In the genomic region with DNA sequence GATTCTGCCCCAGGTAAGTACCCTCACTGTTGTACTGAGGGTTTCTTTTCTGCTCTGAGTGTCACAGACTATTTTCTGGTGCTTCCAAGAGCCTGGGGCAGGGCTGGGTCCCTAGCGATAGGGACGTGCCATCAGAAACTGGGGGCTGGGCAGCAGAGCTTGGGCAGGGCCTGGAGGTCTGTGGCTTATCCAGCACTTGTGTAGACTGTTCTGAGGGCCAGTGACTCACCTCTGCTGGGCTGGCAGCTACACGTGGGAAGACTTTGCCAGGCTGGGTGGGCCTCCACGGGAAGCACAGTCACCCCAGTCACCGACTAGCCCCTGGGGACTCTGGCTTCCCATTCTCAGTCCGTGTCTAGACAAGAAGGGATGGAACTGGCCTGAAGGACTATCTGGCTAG, we compare ENCODE assay signal across 8 mouse cellular contexts. TPM values are rescaled to one million over a fixed set of nuclear protein-coding genes. Genes with fewer than 3 reads are reported as not detected.
DNase-seq lines count a peak whose midpoint lies in the region; ATAC-seq and TF ChIP-seq lines count a peak whose summit lies in the region.

No protein-coding gene starts in this region.

- peak overlapping the region; percentile 97 for H3K27ac ChIP-seq in heart, embryonic 14.5 days (replicated peaks in 1 of 2; ENCODE audit: control insufficient read depth in 1 of 2, insufficient read depth in 1 of 2, low read depth in 2 of 2, low read length in 2 of 2)
- no peak overlapping the region for H3K27ac ChIP-seq in liver, embryonic 14.5 days

- no peak for TF ChIP-seq CTCF in liver, embryonic 14.5 days (IDR thresholded peaks at IDR 0.05; ENCODE audit: low read depth)

- WGBS in heart, embryonic 14.5 days = 17% methylated on average over 6 of the region's 6 CpGs
- 41% methylated on average over 6 of the region's 6 CpGs for WGBS in liver, embryonic 14.5 days (ENCODE audit: insufficient replicate concordance)

- H3K36me3 ChIP-seq in heart, embryonic 14.5 days (ENCODE audit: control insufficient read depth, insufficient read depth, low read length) = peaks cover 16% of the 10 kb centered on the region
- peaks cover 12% of the 10 kb centered on the region for H3K36me3 ChIP-seq in liver, embryonic 14.5 days (replicated peaks; ENCODE audit: control insufficient read depth, insufficient read depth, low read depth)

- H3K4me2 ChIP-seq in heart, embryonic 14.5 days (ENCODE audit: low read length) = peak overlapping the region; percentile 87
- H3K4me2 ChIP-seq in liver, embryonic 14.5 days (ENCODE audit: low read depth) = peak overlapping the region; percentile 87

- no peak for TF ChIP-seq EP300 in liver, embryonic 14.5 days (IDR thresholded peaks at IDR 0.05; ENCODE audit: low read depth)

- intact Hi-C loops in heart, postnatal 25 days (cut with DNase I) = no loop called here

- peak; percentile 19; the same call in 1 of the 2 replicates for ATAC-seq in heart, embryonic 14.5 days (ENCODE audit: insufficient number of reproducible peaks, insufficient read depth, low FRiP score, low read depth)
- ATAC-seq in liver, embryonic 14.5 days (ENCODE audit: insufficient read depth) = no peak

- H3K27me3 ChIP-seq in heart, embryonic 14.5 days (ENCODE audit: control insufficient read depth, insufficient read depth, low read length) = no peaks in the 10 kb centered on the region
- H3K27me3 ChIP-seq in liver, embryonic 14.5 days (ENCODE audit: control insufficient read depth, insufficient read depth, low read length) = no peaks in the 10 kb centered on the region; the same call in 1 of the 2 replicates

- H3K4me1 ChIP-seq in heart, embryonic 14.5 days (ENCODE audit: control insufficient read depth in 2 of 2, insufficient read depth in 2 of 2, low read length in 2 of 2) = peaks cover 49 to 87% of the 10 kb centered on the region in 2 experiments
- peaks cover 16 to 39% of the 10 kb centered on the region in 2 experiments for H3K4me1 ChIP-seq in liver, embryonic 14.5 days (replicated peaks; ENCODE audit: control insufficient read depth in 2 of 2, insufficient read depth in 2 of 2, low read length in 1 of 2)

- peak; percentile 64 to 68 for DNase-seq in heart, adult 18-20 months
- DNase-seq in heart, postnatal 25 days (ENCODE audit: low spot score) = no peak
- DNase-seq in c-Kit-positive CD71-positive TER-119-positive erythroid progenitor cells, embryonic 14.5 days (ENCODE audit: low spot score) = peak; percentile 82
- DNase-seq in liver, embryonic 14.5 days (ENCODE audit: low read depth in 3 of 3, low spot score in 3 of 3) = no peak
- peak; percentile 42 to 63 for DNase-seq in spleen, postnatal 36 days (ENCODE audit: low spot score in 2 of 2)
- no peak for DNase-seq in ovary, postnatal 36 days (ENCODE audit: low spot score)
- DNase-seq in adrenal gland, adult 18-20 months (ENCODE audit: low spot score in 2 of 2) = no peak

- H3K4me3 ChIP-seq in heart, embryonic 14.5 days (ENCODE audit: control insufficient read depth in 1 of 2, insufficient read depth in 1 of 2, low read depth in 1 of 2, low read length in 2 of 2) = peak overlapping the region; percentile 57 to 82
- peak overlapping the region; percentile 17 to 63 for H3K4me3 ChIP-seq in liver, embryonic 14.5 days (ENCODE audit: insufficient read depth in 1 of 2, low read depth in 2 of 2, low read length in 2 of 2)

- H3K9me3 ChIP-seq in heart, embryonic 14.5 days (ENCODE audit: control insufficient read depth, low read length) = no peaks in the 10 kb centered on the region
- H3K9me3 ChIP-seq in liver, embryonic 14.5 days (ENCODE audit: control insufficient read depth, low read length) = no peaks in the 10 kb centered on the region

- peak overlapping the region; percentile 83 for H3K9ac ChIP-seq in heart, embryonic 14.5 days (ENCODE audit: low read length)
- no peak overlapping the region for H3K9ac ChIP-seq in liver, embryonic 14.5 days (replicated peaks)

RNA-seq across cellular contexts. Expression of gene Fads3, which starts 0.9 kb away (rescaled TPM):
- 10 to 100 TPM; 31.8 to 34.9 TPM for total RNA-seq in heart, adult 18-20 months (2021)
- 10 to 100 TPM; 35.9 to 36.0 TPM for total RNA-seq in heart, postnatal 25 days (2021)
- 25.3 and 32.5 TPM in 2 replicates for polyA plus RNA-seq in heart, embryonic 14.5 days (2014; fragmentation: Nextera tagmentation; extraction: Ambion mirVana)
- polyA plus RNA-seq in liver, embryonic 14.5 days (2012; rRNA removed) = 8.2 and 8.3 TPM in 2 replicates
- polyA plus RNA-seq in liver, embryonic 14.5 days (2014; fragmentation: Nextera tagmentation; extraction: Ambion mirVana) = 4.4 and 5.1 TPM in 2 replicates
- total RNA-seq in adrenal gland, adult 18-20 months (2021) = 10 to 100 TPM; 10.3 to 54.2 TPM

RNA-seq across cellular contexts. Expression of gene Rab3il1, which starts 40.8 kb away (rescaled TPM):
- 1 to 10 TPM; 6.6 to 6.8 TPM for total RNA-seq in heart, adult 18-20 months (2021)
- total RNA-seq in heart, postnatal 25 days (2021) = 1 to 10 TPM; 8.9 to 9.3 TPM
- 27.6 and 27.7 TPM in 2 replicates for polyA plus RNA-seq in heart, embryonic 14.5 days (2014; fragmentation: Nextera tagmentation; extraction: Ambion mirVana)
- 116 and 122 TPM in 2 replicates for polyA plus RNA-seq in liver, embryonic 14.5 days (2012; rRNA removed)
- 240 and 255 TPM in 2 replicates for polyA plus RNA-seq in liver, embryonic 14.5 days (2014; fragmentation: Nextera tagmentation; extraction: Ambion mirVana)
- 1 to 10 TPM; 3.6 to 5.9 TPM for total RNA-seq in adrenal gland, adult 18-20 months (2021)

RNA-seq across cellular contexts. Expression of gene Best1, which starts 40.8 kb away (rescaled TPM):
- total RNA-seq in heart, adult 18-20 months (2021) = under 1 TPM; 0.12 to 0.13 TPM
- total RNA-seq in heart, postnatal 25 days (2021) = under 1 TPM in 1 of 2 experiments, not detected in 1; 0.10 TPM
- polyA plus RNA-seq in heart, embryonic 14.5 days (2014; fragmentation: Nextera tagmentation; extraction: Ambion mirVana) = 0.24 and 0.40 TPM in 2 replicates
- polyA plus RNA-seq in liver, embryonic 14.5 days (2012; rRNA removed) = 0.08 TPM in 1 of 2 replicates, not detected in the other
- polyA plus RNA-seq in liver, embryonic 14.5 days (2014; fragmentation: Nextera tagmentation; extraction: Ambion mirVana) = 0.09 and 0.10 TPM in 2 replicates
- total RNA-seq in adrenal gland, adult 18-20 months (2021) = under 1 TPM; 0.22 to 0.30 TPM

RNA-seq across cellular contexts. Expression of gene Fads2, which starts 59.3 kb away (rescaled TPM):
- total RNA-seq in heart, adult 18-20 months (2021) = 1 to 10 TPM; 5.2 to 5.5 TPM
- 1 to 10 TPM; 5.2 to 5.4 TPM for total RNA-seq in heart, postnatal 25 days (2021)
- 11.4 and 15.0 TPM in 2 replicates for polyA plus RNA-seq in heart, embryonic 14.5 days (2014; fragmentation: Nextera tagmentation; extraction: Ambion mirVana)
- 41.9 and 49.2 TPM in 2 replicates for polyA plus RNA-seq in liver, embryonic 14.5 days (2012; rRNA removed)
- polyA plus RNA-seq in liver, embryonic 14.5 days (2014; fragmentation: Nextera tagmentation; extraction: Ambion mirVana) = 22.7 and 25.8 TPM in 2 replicates
- 1,000 to 10,000 TPM; 1,303 to 1,859 TPM for total RNA-seq in adrenal gland, adult 18-20 months (2021)

Comparison
In these comparisons a context has a peak if more than half of its experiments do, and no peak if none do; other contexts are left out.
1. DNase-seq: peak in heart, adult 18-20 months (2 of 2), c-Kit-positive CD71-positive TER-119-positive erythroid progenitor cells, embryonic 14.5 days (single experiment) and spleen, postnatal 36 days (2 of 2); none in heart, postnatal 25 days (single experiment), liver, embryonic 14.5 days (0 of 3), ovary, postnatal 36 days (single experiment) and adrenal gland, adult 18-20 months (0 of 2).